Mouse (Mus musculus): ENCODE data around the gene Cyp2a12. TPM values are rescaled to one million over a fixed set of nuclear protein-coding genes. Genes with fewer than 3 reads are reported as not detected.

Cyp2a12 gene
- total RNA-seq (2023) = not detected

GRCm38 (mm10) chr7:27028789-27029188 lies at the start of gene Cyp2a12:
Gene Cyp2a12, plus strand, starts transcription at chr7:27029081.

Other genes starting within 250 kb of the Cyp2a12 start
- gene Cyp2g1, start 220.2 kb upstream of the Cyp2a12 start, total RNA-seq (2023) = not detected
- gene Cyp2a5, start 193.8 kb upstream of the Cyp2a12 start, total RNA-seq (2023) = not detected
- not detected for gene Cyp2a22, start 89.7 kb upstream of the Cyp2a12 start, total RNA-seq (2023)
- gene Cyp2f2, start 90.8 kb downstream of the Cyp2a12 start, total RNA-seq (2023) = not detected
- not detected for gene Cyp2t4, start 124.6 kb downstream of the Cyp2a12 start, total RNA-seq (2023)
- gene Egln2, start 137.7 kb downstream of the Cyp2a12 start, total RNA-seq (2023) = 10 to 100 TPM; 37.6 to 41.4 TPM
- 10 to 100 TPM; 84.6 to 99.7 TPM for gene Rab4b, start 149.8 kb downstream of the Cyp2a12 start, total RNA-seq (2023)
- gene Gm21983, start 152.0 kb downstream of the Cyp2a12 start, total RNA-seq (2023) = not detected
- gene Mia, start 152.1 kb downstream of the Cyp2a12 start, total RNA-seq (2023) = not detected
- 1 to 10 TPM; 3.6 to 3.9 TPM for gene BC024978, start 166.7 kb downstream of the Cyp2a12 start, total RNA-seq (2023)
- gene Snrpa, start 167.2 kb downstream of the Cyp2a12 start, total RNA-seq (2023) = 10 to 100 TPM; 50.6 to 55.7 TPM
- 1 to 10 TPM; 8.4 to 8.9 TPM for gene Itpkc, start 199.6 kb downstream of the Cyp2a12 start, total RNA-seq (2023)
- 10 to 100 TPM; 17.5 to 19.2 TPM for gene Coq8b, start 203.9 kb downstream of the Cyp2a12 start, total RNA-seq (2023)
- 1 to 10 TPM; 3.7 to 3.9 TPM for gene Numbl, start 229.4 kb downstream of the Cyp2a12 start, total RNA-seq (2023)